Mouse (Mus musculus): ENCODE measurements around the gene Phyh. TPM values are rescaled to one million over a fixed set of nuclear protein-coding genes. Genes with fewer than 3 reads are reported as not detected.

The Phyh gene
- polyA plus RNA-seq, 1 experiment from 2014 or later, result 210 TPM

DNA sequence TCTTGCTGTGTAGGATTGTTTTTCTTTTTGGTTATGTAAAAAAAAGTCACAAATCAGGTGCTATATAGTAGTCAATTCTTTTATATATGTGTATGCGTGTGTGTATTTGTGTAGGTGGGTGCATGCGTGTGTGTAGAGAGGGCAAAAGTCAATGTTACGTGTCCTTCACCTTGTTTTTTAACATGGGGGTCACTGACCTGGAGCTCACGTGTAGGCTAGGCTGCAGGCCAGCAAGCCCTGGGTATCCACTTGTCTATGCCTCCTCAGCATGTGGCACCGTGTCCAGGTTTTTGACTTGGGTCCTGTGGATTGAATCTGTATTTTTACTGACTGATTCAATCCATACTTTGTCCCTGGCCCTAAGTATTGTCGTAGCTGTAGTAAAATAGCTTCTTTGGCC, 18.2 kb upstream of the Phyh start:
- Histone ChIP-seq H3K9me3 (ENCODE audit: control insufficient read depth) (no peaks in the 10 kb centered on the region), H3K4me3 (ENCODE audit: low read depth, low read length) (no peak overlapping the region), H3K27me3 (replicated peaks; ENCODE audit: control insufficient read depth, insufficient read depth, low read length) (no peaks in the 10 kb centered on the region), H3K36me3 (ENCODE audit: control insufficient read depth, insufficient read depth) (peaks cover 60% of the 10 kb centered on the region), H3K9ac (ENCODE audit: low read depth, low read length) (no peak overlapping the region), H3K4me1 (replicated peaks; ENCODE audit: control insufficient read depth, insufficient read depth, low read length) (0 out of 2 replicates have a peak, but pooled peaks cover 3% of the 10 kb centered on the region), H3K27ac (ENCODE audit: low read depth, low read length) (no peak overlapping the region), H3K4me2 (replicated peaks; ENCODE audit: low read depth) (no peak overlapping the region)
- no peak for ATAC-seq
- 82% methylated on average over 6 of the region's 6 CpGs for WGBS
- no peak for TF ChIP-seq CTCF (IDR thresholded peaks at IDR 0.05; ENCODE audit: low read depth)

DNA sequence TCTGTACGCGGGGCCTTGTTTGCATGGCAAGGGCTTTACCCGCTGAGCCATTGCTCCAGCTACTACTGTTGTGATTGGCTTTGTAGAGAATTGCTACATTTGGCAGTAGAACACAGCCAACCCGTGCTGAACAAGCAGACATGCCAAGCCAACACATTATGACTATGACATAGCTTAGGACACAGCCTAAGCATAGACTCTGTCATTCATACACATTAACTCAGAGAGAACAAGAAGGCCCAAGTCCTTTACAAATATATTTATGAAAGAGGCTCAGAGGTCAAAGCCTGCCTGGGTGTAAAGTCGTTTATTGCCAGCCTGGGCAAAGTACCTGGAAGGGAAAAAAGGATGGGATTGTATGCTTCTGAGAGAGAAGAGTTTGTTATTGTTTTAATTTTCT, 16.5 kb upstream of the Phyh start:
- TF ChIP-seq CTCF (IDR thresholded peaks at IDR 0.05; ENCODE audit: low read depth), result no peak
- H3K9me3 ChIP-seq (ENCODE audit: control insufficient read depth), result no peaks in the 10 kb centered on the region
- peaks cover 64% of the 10 kb centered on the region for H3K36me3 ChIP-seq (ENCODE audit: control insufficient read depth, insufficient read depth)
- peak; percentile 96 for ATAC-seq
- peak overlapping the region; percentile 81 for H3K27ac ChIP-seq (ENCODE audit: low read depth, low read length)
- no peak overlapping the region for H3K4me3 ChIP-seq (ENCODE audit: low read depth, low read length)
- H3K4me2 ChIP-seq (replicated peaks; ENCODE audit: low read depth), result no peak overlapping the region
- no peaks in the 10 kb centered on the region for H3K27me3 ChIP-seq (replicated peaks; ENCODE audit: control insufficient read depth, insufficient read depth, low read length)
- 0 out of 2 replicates have a peak, but pooled peaks cover 3% of the 10 kb centered on the region for H3K4me1 ChIP-seq (replicated peaks; ENCODE audit: control insufficient read depth, insufficient read depth, low read length)
- H3K9ac ChIP-seq (ENCODE audit: low read depth, low read length), result no peak overlapping the region
- 56% methylated on average over 5 of the region's 5 CpGs for WGBS

DNA sequence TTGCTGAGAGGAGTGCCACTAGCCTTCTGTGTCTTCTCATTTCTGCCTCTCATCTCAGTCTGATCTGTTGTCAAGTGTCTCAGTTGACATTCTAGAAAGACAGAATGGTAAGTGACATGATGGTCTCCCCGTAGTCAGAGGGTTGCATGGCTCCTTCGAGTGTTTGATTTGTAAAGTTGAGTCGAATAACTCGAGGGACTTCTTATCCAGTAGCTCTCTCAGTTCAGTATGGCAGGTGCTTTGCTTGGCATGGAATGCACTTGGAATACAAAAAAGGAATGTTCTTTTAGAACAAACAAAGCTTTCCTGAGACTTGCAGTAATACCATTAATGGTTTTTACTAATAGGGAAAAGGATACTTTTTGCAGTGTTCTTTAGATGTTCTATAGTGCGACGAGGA, 11.7 kb upstream of the Phyh start:
- H3K36me3 ChIP-seq (ENCODE audit: control insufficient read depth, insufficient read depth), result peaks cover 36% of the 10 kb centered on the region
- H3K4me1 ChIP-seq (replicated peaks; ENCODE audit: control insufficient read depth, insufficient read depth, low read length), result 0 out of 2 replicates have a peak, but pooled peaks cover under 1% of the 10 kb centered on the region
- no peaks in the 10 kb centered on the region for H3K27me3 ChIP-seq (replicated peaks; ENCODE audit: control insufficient read depth, insufficient read depth, low read length)
- 87% methylated on average over 6 of the region's 6 CpGs for WGBS
- H3K27ac ChIP-seq (ENCODE audit: low read depth, low read length), result no peak overlapping the region
- H3K9ac ChIP-seq (ENCODE audit: low read depth, low read length), result no peak overlapping the region
- no peak overlapping the region for H3K4me3 ChIP-seq (ENCODE audit: low read depth, low read length)
- ATAC-seq, result no peak
- H3K9me3 ChIP-seq (ENCODE audit: control insufficient read depth), result no peaks in the 10 kb centered on the region
- TF ChIP-seq CTCF (IDR thresholded peaks at IDR 0.05; ENCODE audit: low read depth), result no peak
- no peak overlapping the region for H3K4me2 ChIP-seq (replicated peaks; ENCODE audit: low read depth)

DNA sequence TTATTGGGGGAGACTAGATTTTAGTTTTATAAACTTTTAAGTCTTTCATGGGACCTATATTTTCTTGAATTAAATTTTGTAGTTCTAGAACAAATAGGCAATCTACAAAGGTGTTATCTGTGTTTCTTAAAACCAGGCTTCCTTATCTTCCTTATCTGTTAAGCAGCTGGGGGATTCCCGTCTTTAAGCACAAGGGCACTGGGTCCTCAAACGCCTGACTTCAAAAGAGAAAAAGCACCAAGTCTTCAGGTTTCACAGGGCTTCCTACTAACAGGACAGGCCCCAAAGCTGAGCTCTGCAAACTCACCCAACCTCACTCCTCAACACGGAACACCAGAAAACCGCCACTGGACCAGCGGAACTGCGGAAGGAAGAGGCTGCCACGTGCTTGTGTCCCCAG, 10.9 kb upstream of the Phyh start:
- no peak for ATAC-seq
- no peak overlapping the region for H3K4me3 ChIP-seq (ENCODE audit: low read depth, low read length)
- no peak overlapping the region for H3K4me2 ChIP-seq (replicated peaks; ENCODE audit: low read depth)
- H3K27me3 ChIP-seq (replicated peaks; ENCODE audit: control insufficient read depth, insufficient read depth, low read length), result no peaks in the 10 kb centered on the region
- no peak for TF ChIP-seq CTCF (IDR thresholded peaks at IDR 0.05; ENCODE audit: low read depth)
- H3K9me3 ChIP-seq (ENCODE audit: control insufficient read depth), result no peaks in the 10 kb centered on the region
- no peaks in the 10 kb centered on the region for H3K4me1 ChIP-seq (replicated peaks; ENCODE audit: control insufficient read depth, insufficient read depth, low read length)
- peaks cover 36% of the 10 kb centered on the region for H3K36me3 ChIP-seq (ENCODE audit: control insufficient read depth, insufficient read depth)
- no peak overlapping the region for H3K27ac ChIP-seq (ENCODE audit: low read depth, low read length)
- H3K9ac ChIP-seq (ENCODE audit: low read depth, low read length), result no peak overlapping the region
- 68% methylated on average over 7 of the region's 7 CpGs for WGBS

DNA sequence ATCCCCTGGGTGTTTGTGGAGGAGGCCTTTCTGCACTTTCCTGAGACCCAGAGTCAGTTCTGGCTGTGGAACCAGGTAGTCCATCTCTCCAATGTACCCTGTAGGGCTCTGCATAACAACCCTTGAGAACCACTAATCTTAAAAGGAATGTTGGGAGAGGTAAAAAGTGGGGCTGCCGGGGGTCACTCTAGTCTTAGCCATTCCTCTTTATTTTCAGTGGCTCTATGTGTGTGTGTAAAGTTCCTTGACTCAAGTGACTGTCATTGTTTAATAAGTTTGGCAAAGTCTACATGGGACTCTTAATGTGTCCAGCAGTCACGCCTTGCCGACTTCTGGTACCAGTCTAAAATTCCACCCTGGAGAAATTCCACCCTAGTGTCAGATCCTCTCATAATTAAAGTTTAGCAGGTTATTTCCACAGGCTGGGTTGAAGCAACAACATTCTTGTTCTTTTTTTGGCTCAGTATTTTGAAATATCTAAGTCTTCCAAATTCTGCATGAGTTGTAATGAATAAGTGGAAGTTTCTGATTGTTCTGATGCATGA, 10.0 kb upstream of the Phyh start:
- no peak for ATAC-seq
- WGBS, result 94% methylated on average over 3 of the region's 3 CpGs
- Histone ChIP-seq H3K4me1 (replicated peaks; ENCODE audit: control insufficient read depth, insufficient read depth, low read length) (no peaks in the 10 kb centered on the region), H3K27ac (ENCODE audit: low read depth, low read length) (no peak overlapping the region), H3K36me3 (ENCODE audit: control insufficient read depth, insufficient read depth) (peaks cover 36% of the 10 kb centered on the region), H3K9ac (ENCODE audit: low read depth, low read length) (no peak overlapping the region), H3K27me3 (replicated peaks; ENCODE audit: control insufficient read depth, insufficient read depth, low read length) (no peaks in the 10 kb centered on the region), H3K4me2 (replicated peaks; ENCODE audit: low read depth) (no peak overlapping the region), H3K4me3 (ENCODE audit: low read depth, low read length) (no peak overlapping the region), H3K9me3 (ENCODE audit: control insufficient read depth) (no peaks in the 10 kb centered on the region)
- TF ChIP-seq CTCF (IDR thresholded peaks at IDR 0.05; ENCODE audit: low read depth), result no peak

DNA sequence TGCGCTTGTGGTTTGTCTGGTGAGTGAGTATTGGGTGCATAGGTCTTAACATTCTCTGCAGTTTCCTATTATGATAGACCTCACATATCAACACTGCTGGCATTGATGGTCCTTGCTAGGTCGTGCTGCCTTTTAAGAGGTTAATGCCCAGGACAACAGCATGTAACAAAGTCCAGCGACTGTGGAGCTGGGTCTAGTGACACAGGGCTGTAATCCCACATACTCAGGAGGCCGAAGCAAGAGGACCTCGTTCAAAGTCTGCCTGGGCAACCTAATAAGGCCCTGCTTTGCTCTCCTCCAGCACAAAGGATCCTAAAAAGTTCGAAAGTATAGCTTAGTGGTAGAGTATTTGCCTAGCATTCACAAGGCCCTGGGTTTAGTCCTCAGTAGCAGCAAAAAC, 8.9 kb upstream of the Phyh start:
- TF ChIP-seq CTCF (IDR thresholded peaks at IDR 0.05; ENCODE audit: low read depth), result no peak
- Histone ChIP-seq H3K4me1 (replicated peaks; ENCODE audit: control insufficient read depth, insufficient read depth, low read length) (no peaks in the 10 kb centered on the region), H3K4me2 (replicated peaks; ENCODE audit: low read depth) (no peak overlapping the region), H3K36me3 (ENCODE audit: control insufficient read depth, insufficient read depth) (peaks cover 33% of the 10 kb centered on the region), H3K9ac (ENCODE audit: low read depth, low read length) (no peak overlapping the region), H3K27me3 (replicated peaks; ENCODE audit: control insufficient read depth, insufficient read depth, low read length) (no peaks in the 10 kb centered on the region), H3K4me3 (ENCODE audit: low read depth, low read length) (no peak overlapping the region), H3K27ac (ENCODE audit: low read depth, low read length) (no peak overlapping the region), H3K9me3 (ENCODE audit: control insufficient read depth) (no peaks in the 10 kb centered on the region)
- ATAC-seq, result no peak
- 63% methylated on average over 6 of the region's 6 CpGs for WGBS

DNA sequence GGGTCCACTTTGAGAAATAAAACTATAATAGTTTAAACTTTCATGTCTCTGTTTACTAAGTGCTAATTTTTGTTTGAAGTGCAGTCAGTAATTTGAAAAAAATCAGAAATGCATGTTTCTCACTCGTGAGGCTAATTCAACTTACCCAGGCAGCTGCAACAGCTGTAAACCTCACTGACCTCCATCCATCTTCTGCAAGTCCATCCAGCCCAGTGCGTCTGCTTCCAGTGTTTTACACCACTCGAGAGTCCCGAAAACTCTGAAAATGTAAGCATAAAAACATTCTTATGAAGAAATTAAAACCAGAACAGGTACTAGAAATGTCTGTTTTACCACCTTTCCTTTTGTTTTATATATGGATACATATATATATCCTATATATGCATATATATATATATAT, 8.3 kb upstream of the Phyh start:
- no peak overlapping the region for H3K4me2 ChIP-seq (replicated peaks; ENCODE audit: low read depth)
- H3K9me3 ChIP-seq (ENCODE audit: control insufficient read depth), result no peaks in the 10 kb centered on the region
- H3K36me3 ChIP-seq (ENCODE audit: control insufficient read depth, insufficient read depth), result peaks cover 27% of the 10 kb centered on the region
- no peak overlapping the region for H3K9ac ChIP-seq (ENCODE audit: low read depth, low read length)
- no peaks in the 10 kb centered on the region for H3K27me3 ChIP-seq (replicated peaks; ENCODE audit: control insufficient read depth, insufficient read depth, low read length)
- H3K4me1 ChIP-seq (replicated peaks; ENCODE audit: control insufficient read depth, insufficient read depth, low read length), result no peaks in the 10 kb centered on the region
- 59% methylated on average over 4 of the region's 4 CpGs for WGBS
- no peak overlapping the region for H3K27ac ChIP-seq (ENCODE audit: low read depth, low read length)
- no peak for ATAC-seq
- H3K4me3 ChIP-seq (ENCODE audit: low read depth, low read length), result no peak overlapping the region
- TF ChIP-seq CTCF (IDR thresholded peaks at IDR 0.05; ENCODE audit: low read depth), result no peak

Measured in intestine, postnatal 0 days (tissue).